Mouse (Mus musculus) layer of hippocampus, adult 11-12 months (tissue): ENCODE results near the gene Cpm.
"Not testable (repeated sequence)": the region's sequence is repeated elsewhere in the genome, so short reads cannot be mapped to it uniquely, and the experiment has no call there.

Experiments
- DNase-seq: peaks from one replicate; pipeline ENCODE4 v3.0.0; 2022; ENCODE audit warnings: low spot score

Cpm gene

DNA sequence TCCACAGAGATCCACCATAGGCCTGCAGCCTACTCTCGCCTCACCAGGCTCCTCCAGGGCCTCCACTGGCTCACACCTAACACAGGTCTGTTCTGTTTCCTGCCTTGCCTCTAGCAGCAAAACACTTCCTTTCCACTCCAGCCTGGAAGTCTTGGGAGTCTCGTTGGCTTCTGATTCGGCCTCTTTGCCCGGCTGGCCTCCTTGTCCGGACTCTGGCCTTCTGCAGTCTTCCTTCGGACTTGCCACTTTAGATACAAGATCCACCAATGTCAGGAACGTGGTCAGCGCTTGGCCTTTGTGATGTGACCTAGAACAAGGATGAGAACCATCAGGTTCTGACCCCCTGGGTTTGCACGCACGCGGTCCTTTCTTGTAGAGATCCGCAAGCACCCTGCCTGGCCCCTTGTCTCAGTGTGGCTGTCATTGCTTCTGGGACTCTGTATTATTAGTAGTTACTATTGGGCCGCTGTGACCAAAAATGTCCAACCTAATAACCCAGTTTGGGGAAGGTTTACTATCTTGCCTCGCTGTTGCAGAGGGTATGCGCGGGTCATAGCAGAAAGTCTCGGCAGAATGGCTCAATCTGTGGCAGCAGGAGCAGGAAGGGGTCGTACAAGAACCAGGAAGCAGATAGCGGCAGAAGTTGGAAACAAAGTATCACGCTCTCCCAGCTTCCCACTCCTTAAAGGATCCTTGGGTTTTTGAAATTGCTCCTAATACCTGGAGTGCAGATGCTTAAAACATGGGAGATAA is 22.1 kb upstream of the Cpm start:
- DNase-seq: no peak

GRCm38 (mm10) chr10:117607804-117608279 is 21.5 kb upstream of the Cpm start:
- DNase-seq: no peak

DNA sequence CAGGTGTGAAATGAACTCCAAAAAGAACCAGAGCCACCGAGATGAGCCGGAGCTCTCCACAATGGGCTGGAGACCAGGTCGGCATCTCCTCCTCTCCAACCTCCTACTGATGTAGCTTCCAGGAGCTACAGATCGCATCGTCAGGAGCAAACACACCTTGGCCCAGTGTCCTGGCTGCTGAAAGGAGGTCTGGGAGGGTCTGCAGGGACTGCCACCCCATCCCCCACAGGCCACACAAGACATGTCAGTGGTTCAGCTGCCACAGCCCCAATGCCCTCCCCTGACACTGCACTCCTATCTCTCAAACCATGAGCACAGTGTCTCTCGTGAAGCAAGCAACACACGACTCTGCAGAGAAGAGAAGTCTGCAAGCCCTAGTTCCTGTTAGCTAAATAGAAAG is 20.8 kb upstream of the Cpm start:
- no peak for DNase-seq

- DNase-seq: no peak
Measured at GRCm38 (mm10) chr10:117608988-117609809, 20.1 kb upstream of the Cpm start.

- DNase-seq: no peak
Measured at GRCm38 (mm10) chr10:117609810-117610090, 19.6 kb upstream of the Cpm start.

DNA sequence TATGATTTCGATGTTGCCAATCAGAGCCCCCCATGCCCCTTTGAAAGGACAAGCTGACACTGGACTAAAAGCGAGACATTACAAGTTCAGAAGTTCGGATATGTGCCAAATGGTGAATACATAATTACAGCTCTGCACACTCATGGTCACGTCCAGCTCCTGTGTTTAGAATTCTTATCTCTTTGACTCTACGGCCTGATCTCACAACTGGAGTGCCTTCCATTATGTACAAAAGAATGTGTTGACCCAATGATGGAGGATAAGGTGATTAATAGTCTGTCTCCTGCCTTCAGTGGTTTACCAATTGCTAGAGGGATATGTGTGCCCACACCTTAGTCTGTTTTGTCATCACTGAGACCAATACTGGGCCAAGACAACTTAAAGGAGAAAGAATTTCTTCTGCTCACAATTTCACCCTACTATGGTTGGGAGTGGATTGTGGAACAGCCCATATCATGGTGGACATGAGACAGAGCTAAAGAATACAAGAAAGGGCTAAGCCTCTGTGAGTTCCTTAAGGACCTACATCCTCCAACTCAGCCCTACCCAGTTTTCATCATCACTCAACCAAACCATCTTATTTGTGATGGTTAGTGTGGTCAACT is 19.0 kb upstream of the Cpm start:
- DNase-seq: no peak

GRCm38 (mm10) chr10:117610794-117611384 is 18.4 kb upstream of the Cpm start:
- DNase-seq: no peak

DNA sequence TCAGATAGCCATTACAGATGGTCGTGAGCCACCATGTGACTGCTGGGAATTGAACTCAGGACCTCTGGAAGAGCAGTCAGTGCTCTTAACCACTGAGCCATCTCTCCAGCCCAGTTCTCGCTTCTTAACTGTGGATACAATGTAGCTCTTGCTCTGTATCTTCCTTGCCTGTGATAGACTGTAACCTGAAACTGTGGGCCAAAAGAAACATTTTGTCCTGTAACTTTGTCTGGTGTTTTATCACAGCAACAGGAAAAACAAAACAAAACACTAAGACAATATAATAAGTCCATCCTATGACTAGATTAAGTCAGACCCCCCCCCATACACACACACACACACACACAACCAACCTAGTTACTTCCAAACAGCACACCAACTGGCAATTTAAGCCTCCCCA is 17.8 kb upstream of the Cpm start:
- no peak for DNase-seq

DNA sequence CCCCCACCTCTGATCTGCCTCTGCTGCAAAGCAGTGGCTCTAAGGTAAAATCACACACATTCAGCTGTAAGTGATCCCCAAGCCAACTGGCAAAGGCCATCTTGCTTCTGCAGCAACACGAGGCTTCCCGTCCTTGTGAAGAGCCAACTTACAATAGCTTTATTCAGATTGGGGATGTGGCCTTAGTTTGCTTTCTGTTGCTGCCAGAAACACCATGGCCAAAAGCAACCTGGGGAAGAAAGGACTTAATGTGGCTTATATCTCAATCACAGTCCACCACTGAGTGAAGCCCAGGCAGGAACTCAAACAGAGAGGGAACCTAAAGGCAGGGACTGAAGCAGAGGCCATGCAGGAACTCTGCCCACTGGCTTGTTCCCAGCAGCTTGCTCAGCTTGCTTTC is 17.3 kb upstream of the Cpm start:
- DNase-seq: no peak

DNA sequence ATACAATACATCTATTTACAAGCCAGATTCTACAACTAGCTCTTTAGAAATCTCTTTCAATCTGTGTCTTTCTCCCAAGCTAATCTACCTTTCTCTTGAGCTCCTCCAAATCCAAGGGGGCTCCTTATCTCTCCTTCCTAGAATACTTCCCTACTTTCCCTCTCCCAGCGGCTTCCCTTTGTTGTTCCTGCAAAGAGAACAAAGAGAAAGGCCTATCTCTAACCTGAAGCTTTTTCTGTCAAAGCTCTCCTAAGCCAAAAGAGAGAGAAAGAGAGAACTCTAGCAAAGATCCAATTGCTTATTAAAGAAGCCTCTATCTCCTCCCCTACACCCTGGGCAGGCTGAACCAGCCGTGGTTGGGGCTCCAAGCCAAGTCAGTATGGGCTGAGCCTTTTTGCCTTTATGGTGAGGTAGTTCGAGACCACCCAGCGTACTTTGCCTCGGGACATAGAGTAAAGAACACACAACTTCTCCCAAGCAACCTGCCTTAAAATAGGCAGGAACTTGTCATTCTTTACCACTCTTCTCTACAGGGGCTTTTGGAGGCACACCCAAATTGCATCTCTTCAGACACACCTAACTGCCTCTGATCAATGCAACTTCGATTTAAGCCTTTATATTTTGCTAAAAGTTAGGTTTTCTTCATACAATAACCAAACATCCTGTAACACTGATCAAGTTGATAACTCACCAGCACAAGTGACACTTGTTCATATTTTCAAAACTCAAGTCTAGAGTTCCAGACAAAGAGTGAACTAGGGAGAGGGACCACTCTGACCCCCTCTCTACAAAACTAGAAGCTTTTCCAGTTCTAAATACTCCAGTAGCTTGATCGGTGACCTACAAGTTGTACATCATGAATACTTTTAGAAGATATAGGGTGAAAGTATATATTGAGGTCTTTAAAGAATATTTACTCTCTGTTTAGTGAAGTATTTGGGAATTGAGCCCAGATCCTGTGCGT is 16.4 kb upstream of the Cpm start:
- no peak for DNase-seq

GRCm38 (mm10) chr10:117613960-117614359 is 15.3 kb upstream of the Cpm start:
- DNase-seq: no peak

- DNase-seq: no peak
Measured at GRCm38 (mm10) chr10:117614387-117614786, 14.9 kb upstream of the Cpm start.

GRCm38 (mm10) chr10:117615239-117615638 is 14.1 kb upstream of the Cpm start:
- DNase-seq: no peak

DNA sequence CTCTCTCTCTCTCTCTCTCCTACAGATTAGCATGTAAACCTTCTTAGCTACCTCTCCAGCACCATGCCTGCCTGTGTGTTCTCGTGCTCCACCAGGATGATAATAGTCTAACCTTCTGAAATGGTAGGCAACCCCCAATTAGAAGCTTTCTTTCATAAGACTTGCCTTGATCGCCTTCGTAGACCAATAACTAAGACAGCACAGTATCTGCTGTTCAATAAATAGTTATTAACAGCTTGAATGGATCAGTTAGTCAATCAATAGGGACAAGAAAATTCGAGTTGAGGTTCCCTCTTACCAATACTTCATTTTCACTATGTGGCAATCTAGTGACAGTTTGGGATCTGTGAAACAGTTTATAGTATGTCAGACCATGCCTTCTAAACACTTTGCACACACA is 13.6 kb upstream of the Cpm start:
- DNase-seq: no peak

- DNase-seq: no peak
Measured at GRCm38 (mm10) chr10:117616191-117616680, 13.1 kb upstream of the Cpm start.

GRCm38 (mm10) chr10:117616765-117617164 is 12.5 kb upstream of the Cpm start:
- DNase-seq: not testable (repeated sequence)

GRCm38 (mm10) chr10:117617568-117618345 is 11.5 kb upstream of the Cpm start:
- no peak for DNase-seq

DNA sequence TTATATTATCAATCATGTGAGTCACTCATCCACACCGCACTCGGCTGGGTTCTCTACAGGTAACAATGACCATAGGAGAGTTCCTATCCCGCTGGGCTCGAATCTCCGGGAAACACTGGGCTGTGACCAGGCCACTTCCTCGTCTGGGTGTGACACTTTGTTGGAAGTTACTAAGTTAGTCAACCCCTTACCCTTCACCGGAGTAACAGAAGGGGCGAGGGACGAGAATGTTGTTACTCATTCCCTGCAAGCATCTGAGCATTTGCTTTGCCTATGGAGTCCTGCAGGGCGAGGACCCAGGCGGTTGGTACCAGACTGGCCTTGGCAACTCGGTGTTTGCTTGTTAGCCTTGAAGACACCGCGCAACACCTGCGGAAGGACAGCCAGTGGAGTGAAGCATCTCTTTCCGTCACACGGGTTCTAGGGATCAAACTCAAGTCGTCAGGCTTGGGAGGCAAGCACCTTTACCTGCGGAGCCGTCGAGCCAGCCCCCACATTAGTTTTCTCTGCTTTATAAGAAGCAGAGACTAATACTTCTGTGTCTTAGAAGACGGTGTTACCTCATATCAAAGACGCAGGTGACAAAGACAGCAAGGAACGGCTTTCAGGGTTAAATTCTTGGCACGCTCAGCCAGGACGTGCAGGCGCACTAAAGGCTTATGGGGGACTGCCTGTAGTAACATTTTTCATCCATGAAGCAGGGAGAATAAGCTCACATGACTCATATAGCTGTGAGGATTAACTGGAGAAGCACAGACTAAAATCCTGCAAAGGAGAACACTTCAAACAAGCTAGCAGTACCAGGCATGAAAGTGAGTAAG is 10.0 kb upstream of the Cpm start:
- no peak for DNase-seq

GRCm38 (mm10) chr10:117619862-117620179 is 9.5 kb upstream of the Cpm start:
- DNase-seq: no peak

- DNase-seq: no peak
Measured at GRCm38 (mm10) chr10:117620530-117620929, 8.8 kb upstream of the Cpm start.
